Mouse (Mus musculus) ES-E14 (cell line): ENCODE data around the gene BC048562. TPM values are rescaled to one million over a fixed set of nuclear protein-coding genes. Genes with fewer than 3 reads are reported as not detected.
A peak's percentile ranks its signal among the peaks of the same experiment; 100 is the strongest.

ENCODE experiments used
- DNase-seq: peaks from one replicate; pipeline ENCODE4 v3.0.0-alpha.2; 2013; ENCODE audit warnings: low read depth, low spot score
- H3K27ac ChIP-seq: 2 replicates; pipeline ENCODE4 v1.5.1; 2012; ENCODE audit warnings: low read depth, mild to moderate bottlenecking, low read length, moderate library complexity, mixed read lengths; ENCODE audit not compliant: poor library complexity, insufficient read depth, severe bottlenecking
- H3K36me3 ChIP-seq: 2 replicates; pipeline ENCODE4 v1.6.1; 2012; ENCODE audit warnings: mild to moderate bottlenecking, low read length, moderate library complexity, mixed read lengths; ENCODE audit not compliant: control insufficient read depth, poor library complexity, insufficient read depth, severe bottlenecking
- H3K4me1 ChIP-seq, 2 experiments: fragments of 150-350 bp in 1 of 2; sonication (generic) in 1 of 2; 2 replicates each; pipeline ENCODE4 v1.6.1; 2012; ENCODE audit warnings: low read length in 2 of 2, mild to moderate bottlenecking in 1 of 2, mixed read lengths in 1 of 2; ENCODE audit not compliant: control insufficient read depth in 2 of 2, insufficient read depth in 2 of 2, poor library complexity in 1 of 2
- H3K4me3 ChIP-seq, 2 experiments: fragments of 150-350 bp in 1 of 2; sonication (generic) in 1 of 2; 2 replicates each; pipeline ENCODE4 v1.5.1; 2012; ENCODE audit warnings: low read length in 2 of 2, low read depth in 1 of 2, mild to moderate bottlenecking in 1 of 2, mixed read lengths in 1 of 2; ENCODE audit not compliant: insufficient read depth in 1 of 2, poor library complexity in 1 of 2, severe bottlenecking in 1 of 2
- H3K9ac ChIP-seq: 2 replicates; pipeline ENCODE4 v1.6.1; 2012; ENCODE audit warnings: low read depth, mild to moderate bottlenecking, low read length, mixed read lengths; ENCODE audit not compliant: poor library complexity, insufficient read depth, severe bottlenecking
- H3K9me3 ChIP-seq: fragments of 150-350 bp; sonication (generic); 2 replicates; pipeline ENCODE4 v1.6.1; 2012; ENCODE audit warnings: low read depth, mild to moderate bottlenecking, low read length; ENCODE audit not compliant: control insufficient read depth, insufficient read depth
- CHD2 ChIP-seq: IDR thresholded peaks from 2 replicates; pipeline ENCODE4 v1.6.1; 2014; ENCODE audit warnings: mild to moderate bottlenecking, low read depth, low read length, inconsistent platforms
- HCFC1 ChIP-seq: IDR thresholded peaks from 2 replicates; pipeline ENCODE4 v1.6.1; 2012; ENCODE audit warnings: low read length, inconsistent platforms, borderline replicate concordance; ENCODE audit not compliant: insufficient read depth
- MAFK ChIP-seq: IDR thresholded peaks from 2 replicates; pipeline ENCODE4 v1.6.1; 2014; ENCODE audit warnings: mild to moderate bottlenecking, low read depth, low read length, inconsistent platforms; ENCODE audit not compliant: insufficient read depth
- ZC3H11A ChIP-seq: IDR thresholded peaks from 2 replicates; pipeline ENCODE4 v1.6.1; 2012; ENCODE audit warnings: low read depth, mild to moderate bottlenecking, inconsistent platforms, low read length, borderline replicate concordance
- ZNF384 ChIP-seq: IDR thresholded peaks from 2 replicates; pipeline ENCODE4 v1.6.1; 2012; ENCODE audit warnings: low read depth, low read length, inconsistent platforms
- in situ Hi-C, 2 experiments: fragments of 600-800 bp; cut with MboI; formaldehyde crosslinking; loops; one replicate each; pipeline ENCODE4 v1.15.1; 2025; ENCODE audit warnings: low sequenced_read_pairs in 2 of 2, inconsistent platforms in 1 of 2; ENCODE audit not compliant: unreplicated experiment in 2 of 2
- total RNA-seq: library from RNA; depleted of rRNA; stranded (reverse); fragments of 300-350 nt; gene quantifications from 2 replicates; pipeline ENCODE4 v1.2.3, GENCODE M21; 2012

BC048562 gene
- total RNA-seq, 1 experiment = not detected

- no peak for DNase-seq
- H3K9me3 ChIP-seq = no peaks in the 10 kb centered on the region
- TF ChIP-seq ZNF384 (no peak), MAFK (no peak), ZC3H11A (no peak), CHD2 (no peak)
- H3K36me3 ChIP-seq = no peaks in the 10 kb centered on the region
- H3K9ac ChIP-seq = no peak within 1 kb of the TSS
- H3K4me3 ChIP-seq = no peak within 1 kb of the TSS
- in situ Hi-C loops = no loop called here
- no peaks in the 10 kb centered on the region; a peak in 1 of 4 replicates for H3K4me1 ChIP-seq
- H3K27ac ChIP-seq = no peak within 1 kb of the TSS
These were observed 7.9 kb upstream of the BC048562 start, which contains the start of gene Ccdc36 for GRCm38 (mm10) chr9:108428384-108428783. Ccdc36 (minus strand) TSS chr9:108428484.

- TF ChIP-seq CHD2 (no peak), HCFC1 (no peak), ZC3H11A (no peak), MAFK (no peak), ZNF384 (no peak)
- in situ Hi-C loops = no loop called here
- Histone ChIP-seq H3K36me3 (no peaks in the 10 kb centered on the region), H3K9ac (peak overlapping the region; percentile 73), H3K27ac (no peak overlapping the region), H3K4me1 (no peaks in the 10 kb centered on the region; a peak in 1 of 4 replicates), H3K9me3 (no peaks in the 10 kb centered on the region), H3K4me3 (peak overlapping the region; percentile 18 to 53; a peak in 3 of 4 replicates)
- DNase-seq = peak; percentile 77
These were observed 4.7 kb upstream of the BC048562 start for GRCm38 (mm10) chr9:108431431-108432067.

- in situ Hi-C loops = no loop called here
- Histone ChIP-seq H3K4me1 (no peaks in the 10 kb centered on the region), H3K9ac (no peak overlapping the region), H3K36me3 (no peaks in the 10 kb centered on the region), H3K27ac (no peak overlapping the region), H3K4me3 (no peak overlapping the region), H3K9me3 (no peaks in the 10 kb centered on the region)
- no peak for DNase-seq
- TF ChIP-seq HCFC1 (no peak), MAFK (no peak), ZNF384 (no peak), CHD2 (no peak), ZC3H11A (no peak)
These were observed 2.9 kb downstream of the BC048562 start for GRCm38 (mm10) chr9:108439176-108439575.

- H3K9ac ChIP-seq = no peak overlapping the region
- no peaks in the 10 kb centered on the region for H3K36me3 ChIP-seq
- H3K4me1 ChIP-seq = no peaks in the 10 kb centered on the region
- in situ Hi-C loops = no loop called here
- DNase-seq = no peak
- no peaks in the 10 kb centered on the region for H3K9me3 ChIP-seq
- H3K4me3 ChIP-seq = no peak overlapping the region
- TF ChIP-seq MAFK = no peak
- TF ChIP-seq CHD2 = no peak
- no peak for TF ChIP-seq HCFC1
- TF ChIP-seq ZC3H11A = no peak
- TF ChIP-seq ZNF384 = no peak
- H3K27ac ChIP-seq = no peak overlapping the region
These were observed 4.2 kb downstream of the BC048562 start for GRCm38 (mm10) chr9:108440485-108440884.
